Mouse (Mus musculus): ENCODE results near the gene Tmem163. TPM values are rescaled to one million over a fixed set of nuclear protein-coding genes. Genes with fewer than 3 reads are reported as not detected.
A peak's percentile ranks its signal among the peaks of the same experiment; 100 is the strongest.

Tmem163 gene
- 0.82 and 0.94 TPM in 2 replicates for total RNA-seq (2021)
- long read RNA-seq, experiment 1, result 0 reads
- long read RNA-seq, experiment 2, partial matches to known transcripts, result 0 of 1 reads
- long read RNA-seq, experiment 2, other reads (novel, unspliced or antisense), result 0 of 1 reads

DNA sequence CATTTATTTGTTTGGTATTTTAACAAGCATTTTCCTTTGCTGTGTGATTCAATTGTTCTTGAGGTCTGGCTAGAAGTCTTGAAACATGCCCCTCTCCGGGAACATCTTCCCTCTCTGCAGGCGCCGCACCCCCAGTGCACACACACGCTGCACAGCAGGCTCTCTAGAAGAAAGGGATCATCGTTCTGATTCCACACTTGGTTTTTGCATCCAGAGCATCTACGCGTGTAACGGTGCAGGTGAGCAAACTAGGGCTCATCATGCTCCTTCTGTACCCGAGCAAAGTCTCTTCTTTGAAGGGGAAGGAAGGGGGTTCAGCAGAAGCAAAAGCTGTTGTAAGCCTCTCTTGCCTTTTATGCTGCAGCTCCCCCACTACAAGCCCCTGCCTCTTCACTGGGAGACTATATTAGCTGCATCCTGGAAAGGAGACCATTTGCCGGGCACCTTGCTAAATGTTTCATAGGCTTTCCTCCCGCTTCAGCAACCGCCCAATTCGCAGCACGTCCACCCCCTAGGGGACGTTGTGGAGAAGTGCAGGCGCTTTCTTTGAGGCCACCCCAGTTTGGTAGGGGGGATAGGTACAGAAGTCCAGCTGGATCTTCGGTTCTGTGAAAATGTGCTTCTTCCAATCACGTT lies at the start of gene Tmem163:
TSS of gene Tmem163 (minus strand) at position 51 of the 636 bp plus-strand sequence.
- DNase-seq, result peak; percentile 66

DNA sequence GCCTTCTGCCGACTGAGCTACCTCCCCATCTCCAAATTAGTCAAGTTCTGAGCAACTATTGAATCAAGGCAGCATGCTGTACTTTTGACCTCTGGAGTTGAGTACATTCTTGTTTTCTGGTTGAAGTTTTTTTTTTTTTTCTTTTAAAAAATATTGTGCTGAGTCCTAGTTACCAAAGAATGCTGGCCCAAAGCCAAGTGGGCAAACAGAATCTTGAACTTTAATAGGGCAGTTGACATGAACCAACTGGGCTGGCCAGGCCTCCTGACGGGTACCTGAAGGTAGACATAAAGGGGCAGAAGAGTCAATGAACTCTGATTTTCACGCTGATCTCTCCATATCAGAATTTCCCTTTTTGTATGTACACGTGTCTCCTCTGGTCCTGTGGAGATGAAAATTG lies 49.7 kb upstream of the Tmem163 start, which contains the start of gene Acmsd:
TSS of gene Acmsd (plus strand) at position 318 of the 400 bp plus-strand sequence.
- peak; percentile 37 for DNase-seq

DNA sequence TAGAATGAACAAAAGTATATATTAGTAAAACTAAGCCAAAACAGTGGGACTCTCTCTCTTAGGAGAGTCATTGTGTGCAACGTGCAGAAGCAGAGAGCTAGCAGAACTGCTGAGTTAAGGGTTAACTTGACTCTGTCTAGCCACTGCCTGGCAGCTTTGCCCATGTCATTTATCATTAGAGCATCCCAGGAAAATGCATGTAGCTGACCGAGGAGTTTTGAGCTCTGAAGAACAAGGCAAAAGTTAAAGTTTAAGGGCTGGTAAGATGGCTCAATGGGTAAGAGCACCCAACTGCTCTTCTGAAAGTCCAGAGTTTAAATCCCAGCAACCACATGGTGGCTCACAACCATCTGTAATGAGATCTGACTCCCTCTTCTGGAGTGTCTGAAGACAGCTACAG lies 44.2 kb upstream of the Tmem163 start:
- DNase-seq, result no peak

DNA sequence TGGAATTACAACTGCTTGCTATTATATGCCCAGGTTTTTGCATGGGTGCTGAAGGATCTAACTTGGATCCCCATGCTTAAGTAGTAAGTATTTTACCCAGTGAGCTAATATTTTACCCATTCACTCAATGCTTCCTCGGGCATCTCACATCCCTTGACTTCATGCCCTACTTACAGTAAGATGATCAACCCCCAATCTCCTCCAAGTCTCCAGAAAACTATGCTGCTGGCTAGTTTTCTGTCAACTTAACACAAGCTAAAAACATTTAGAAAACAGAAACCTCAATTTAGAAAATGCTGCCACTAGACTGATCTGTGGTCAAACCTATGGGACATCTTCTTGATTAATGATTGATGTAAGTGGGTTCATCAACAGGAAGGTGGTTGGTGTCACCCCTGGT lies 38.9 kb upstream of the Tmem163 start:
- no peak for DNase-seq

DNA sequence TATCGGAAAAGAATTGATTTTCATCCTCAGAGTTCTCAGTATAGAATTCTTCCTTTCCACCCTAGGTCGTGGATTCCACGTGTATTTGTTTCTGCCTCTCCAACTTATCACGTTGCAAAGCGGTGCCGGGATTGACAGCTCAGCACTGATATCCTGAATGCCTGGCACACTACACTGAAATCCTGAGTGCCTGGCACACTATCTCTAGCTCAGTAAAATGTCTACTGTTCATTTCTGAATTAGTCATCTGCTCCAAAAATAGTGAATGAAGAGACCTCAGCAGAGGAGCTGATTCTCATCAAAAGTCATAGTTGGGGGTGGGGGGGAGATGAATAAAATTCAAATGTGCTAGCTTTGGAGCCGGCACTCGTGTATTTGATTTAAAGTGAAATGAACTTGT lies 37.1 kb upstream of the Tmem163 start:
- no peak for DNase-seq

DNA sequence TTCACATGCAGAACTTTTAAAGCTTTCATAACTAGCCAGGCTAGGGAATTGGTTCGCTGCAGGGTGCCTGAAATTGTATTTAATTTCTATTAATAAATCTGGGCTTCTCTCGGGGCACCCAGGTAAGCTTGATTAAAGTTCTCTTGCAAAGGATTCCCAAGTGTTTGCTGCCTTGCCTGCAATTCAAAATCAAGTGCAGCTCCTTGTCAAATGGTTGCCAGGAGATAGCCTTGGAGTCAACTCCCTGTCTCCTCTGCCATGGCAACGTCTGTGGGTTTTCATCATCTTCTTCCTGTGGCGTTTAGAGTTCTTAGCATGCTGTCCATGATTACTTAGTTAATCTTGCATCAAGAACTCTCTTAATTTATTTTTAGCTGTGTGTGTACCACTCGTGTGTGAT lies 26.9 kb upstream of the Tmem163 start:
- no peak for DNase-seq

DNA sequence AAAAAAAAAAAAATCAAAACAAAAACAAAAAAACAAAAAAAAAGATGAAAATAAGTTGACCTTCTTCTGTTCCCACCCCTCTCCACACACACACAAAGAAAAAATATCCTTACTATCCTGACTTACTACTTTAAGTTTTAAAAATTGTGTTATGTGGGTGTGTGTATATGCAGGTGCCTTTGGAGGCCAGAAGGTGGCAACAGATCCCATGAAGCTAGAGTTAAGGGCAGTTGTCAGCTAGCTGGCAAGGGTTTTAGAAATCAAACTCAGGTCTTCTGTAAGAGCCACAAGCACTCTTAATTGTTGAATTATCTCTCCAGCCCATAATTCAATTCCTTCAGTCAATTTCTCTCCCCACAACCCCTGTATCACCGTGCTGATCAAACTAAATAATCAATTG lies 22.8 kb upstream of the Tmem163 start:
- no peak for DNase-seq

DNA sequence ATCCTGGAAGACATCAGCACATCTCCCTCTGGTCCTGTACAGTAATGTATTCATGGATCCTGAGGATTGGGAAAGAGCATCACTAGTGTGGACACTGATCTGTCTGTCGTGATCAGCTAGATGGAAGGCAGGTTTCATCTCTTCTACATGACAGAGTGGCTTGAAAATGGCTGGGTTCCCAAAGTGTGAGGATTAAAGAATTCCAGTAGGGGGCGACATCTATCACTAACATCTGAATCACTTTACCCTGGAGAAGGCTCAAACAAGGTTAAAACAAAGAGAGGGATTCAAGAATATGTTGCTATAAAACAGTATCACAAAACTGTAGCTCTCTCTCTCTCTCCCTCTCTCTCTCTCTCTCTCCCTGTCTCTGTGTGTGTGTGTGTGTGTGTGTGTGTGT lies 17.2 kb upstream of the Tmem163 start:
- DNase-seq, result peak; percentile 12

DNA sequence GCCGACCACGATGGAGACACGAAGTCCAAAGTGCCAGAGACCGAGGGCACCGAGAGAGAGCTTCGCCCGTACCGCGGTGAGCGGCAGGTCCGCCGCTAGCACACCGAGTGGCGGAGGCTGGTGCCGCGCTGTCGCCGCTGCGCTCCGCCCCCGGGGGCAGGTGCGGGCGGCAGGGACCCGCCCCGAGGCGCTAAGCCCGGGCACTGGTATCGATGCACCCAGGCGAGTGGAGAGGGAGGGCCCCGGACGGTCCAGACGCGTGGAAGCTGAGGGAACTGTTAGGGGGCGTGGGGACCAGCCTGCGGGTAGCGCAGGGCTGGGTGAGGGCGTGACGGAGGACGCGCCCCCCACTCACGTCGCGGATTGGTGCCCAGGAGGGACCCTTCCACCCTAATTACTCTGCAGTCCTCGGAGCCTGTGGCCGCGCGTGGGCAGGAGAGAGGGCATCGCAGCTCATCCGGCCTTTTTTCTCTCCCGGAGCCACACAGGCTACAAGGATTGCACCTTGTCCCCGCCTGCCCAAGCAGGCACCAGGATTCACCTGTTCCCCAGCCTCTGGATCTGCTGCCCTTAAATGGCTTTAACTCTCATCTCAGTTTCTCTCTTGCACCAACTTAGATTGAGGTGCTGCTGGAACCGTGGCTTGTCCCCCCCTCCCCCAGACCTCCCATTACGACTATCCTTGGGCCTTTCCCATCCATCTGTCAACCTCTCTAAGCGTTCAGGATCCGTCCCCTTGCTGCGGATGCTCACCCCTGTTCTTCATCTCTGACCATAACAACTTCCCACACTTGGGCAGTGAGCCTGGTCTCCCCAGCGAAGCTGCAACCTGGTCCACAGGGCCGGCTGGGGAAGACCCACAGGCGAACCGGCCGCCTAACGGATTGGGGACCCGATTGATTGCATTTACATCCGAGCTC lies 1.4 kb downstream of the Tmem163 start:
- DNase-seq, result peak; percentile 46

DNA sequence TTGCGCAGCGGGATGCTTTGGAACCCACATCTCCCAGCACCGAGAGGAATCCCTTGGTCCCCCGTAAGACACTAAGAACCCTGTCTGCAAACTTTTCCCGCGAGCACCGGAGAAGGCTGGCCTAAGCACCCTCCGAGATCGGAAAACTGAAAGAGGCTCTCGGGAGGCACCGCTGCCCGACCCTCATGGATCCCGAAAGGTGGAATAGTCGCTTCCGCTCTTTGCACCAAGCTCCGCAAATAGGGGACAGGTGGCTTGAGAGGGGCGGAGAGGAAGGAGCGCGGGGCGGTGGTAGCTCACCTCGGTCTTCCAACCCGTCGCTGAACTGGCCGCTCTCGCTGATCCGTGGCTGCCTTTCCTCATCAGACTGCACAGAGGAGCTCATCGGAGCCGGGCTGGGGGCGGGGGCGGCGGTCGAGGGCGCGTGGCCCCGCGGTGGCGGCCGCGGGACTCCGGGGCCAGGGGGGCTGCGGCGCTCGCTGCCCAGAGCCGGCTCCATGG lies 2.2 kb downstream of the Tmem163 start:
- no peak for DNase-seq

DNA sequence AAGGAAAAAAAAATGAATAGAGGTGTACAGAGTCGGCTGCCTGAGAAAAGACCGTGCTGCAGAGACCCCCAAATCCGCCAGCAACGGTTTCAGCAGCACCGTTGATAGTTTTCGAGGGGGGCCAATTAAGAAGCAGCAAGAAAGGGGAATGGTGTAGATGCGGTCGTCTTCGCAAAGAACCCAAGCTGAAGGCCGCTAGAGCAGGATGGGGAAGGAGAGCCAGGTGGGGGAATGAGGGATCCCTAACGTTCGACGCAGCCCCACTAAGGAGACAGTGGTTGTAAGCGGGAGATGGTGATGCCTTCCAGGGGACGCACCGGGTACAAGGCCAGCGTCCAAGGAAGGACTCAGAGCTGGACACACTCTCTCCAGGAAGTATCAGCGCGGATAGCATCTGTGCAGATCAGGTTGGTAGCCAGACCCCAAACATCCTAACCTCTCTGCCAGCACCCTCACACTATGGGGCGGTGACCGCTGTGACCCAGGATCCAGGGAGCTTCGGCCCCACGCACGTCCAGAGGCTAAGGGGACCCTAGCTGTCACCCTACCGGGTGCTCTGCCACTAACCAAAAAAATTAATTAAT lies 2.7 kb downstream of the Tmem163 start:
- DNase-seq, result no peak

DNA sequence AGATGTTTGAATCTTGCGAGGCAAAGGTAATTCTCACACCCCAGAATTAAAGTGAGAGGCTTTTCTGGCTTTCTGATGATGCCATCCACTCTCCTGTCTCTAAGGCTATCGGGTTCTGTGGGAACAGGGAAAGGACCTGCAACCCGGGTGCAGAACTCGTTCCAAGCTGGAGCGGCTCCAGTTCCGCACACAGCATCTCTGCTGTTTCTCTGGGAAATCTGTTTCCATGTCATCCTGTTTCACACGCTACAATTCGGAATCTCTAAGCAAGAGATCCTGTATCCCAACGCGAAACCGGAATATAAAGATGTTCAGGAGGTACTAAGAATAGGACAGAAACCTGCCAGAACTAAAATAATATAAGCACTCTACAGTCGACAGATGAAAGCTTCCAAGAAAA lies 3.2 kb downstream of the Tmem163 start:
- DNase-seq, result no peak

DNA sequence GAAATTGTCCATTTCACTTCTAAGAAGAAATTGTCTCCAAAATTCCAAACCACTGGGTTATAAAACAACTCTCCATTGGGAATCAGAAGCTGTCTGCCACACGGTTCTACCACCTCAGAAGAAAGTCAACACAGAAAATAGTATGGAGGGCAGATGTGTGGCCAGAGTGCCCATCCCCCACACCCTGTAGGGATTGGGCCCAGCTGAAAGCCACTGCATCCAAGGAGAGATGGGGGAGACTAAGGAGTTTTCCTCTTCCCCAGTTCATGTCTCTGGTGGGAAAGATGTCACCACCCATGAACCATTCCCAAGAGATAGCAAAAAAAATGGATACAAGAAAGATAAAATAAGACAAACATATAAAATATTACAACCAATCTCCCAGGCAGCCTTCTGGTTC lies 4.1 kb downstream of the Tmem163 start:
- DNase-seq, result no peak

DNA sequence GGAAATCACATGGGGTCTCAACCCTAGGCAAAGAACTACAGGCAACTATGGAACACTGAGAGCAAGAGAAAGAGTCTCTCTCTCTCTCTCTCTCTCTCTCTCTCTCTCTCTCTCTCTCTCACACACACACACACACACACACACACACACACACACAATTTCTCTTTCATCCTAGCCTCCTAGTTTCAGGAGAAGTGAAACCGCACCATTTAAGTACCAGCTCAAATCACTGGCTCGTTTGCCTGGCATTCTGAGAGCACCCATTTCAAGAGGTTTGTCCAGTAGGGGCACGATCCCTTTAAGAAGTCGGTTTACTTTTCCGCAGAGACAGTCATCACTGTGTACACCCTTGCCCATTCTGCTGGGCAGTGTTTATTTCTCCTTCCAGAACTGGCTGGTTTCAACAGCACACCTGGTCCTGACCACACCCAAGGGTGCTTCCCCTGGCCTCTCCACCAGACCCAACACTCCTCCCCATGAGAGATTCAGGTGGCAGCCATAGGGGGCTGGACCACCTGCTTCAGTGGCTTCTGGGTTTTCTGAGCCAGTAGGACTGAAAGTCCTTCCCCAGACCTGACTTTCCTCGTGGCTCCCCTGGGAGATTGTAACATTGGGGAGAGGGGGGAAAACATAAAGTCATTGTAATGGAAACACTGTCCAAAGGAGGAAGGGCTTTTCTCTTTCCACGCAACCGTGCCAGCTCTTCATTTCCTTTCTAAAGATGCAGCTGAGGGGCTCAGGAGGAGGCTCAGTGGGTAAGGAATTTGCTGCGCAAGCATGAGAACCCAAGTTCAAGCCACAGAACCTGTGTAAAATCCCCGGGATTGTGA lies 5.9 kb downstream of the Tmem163 start:
- no peak for DNase-seq

DNA sequence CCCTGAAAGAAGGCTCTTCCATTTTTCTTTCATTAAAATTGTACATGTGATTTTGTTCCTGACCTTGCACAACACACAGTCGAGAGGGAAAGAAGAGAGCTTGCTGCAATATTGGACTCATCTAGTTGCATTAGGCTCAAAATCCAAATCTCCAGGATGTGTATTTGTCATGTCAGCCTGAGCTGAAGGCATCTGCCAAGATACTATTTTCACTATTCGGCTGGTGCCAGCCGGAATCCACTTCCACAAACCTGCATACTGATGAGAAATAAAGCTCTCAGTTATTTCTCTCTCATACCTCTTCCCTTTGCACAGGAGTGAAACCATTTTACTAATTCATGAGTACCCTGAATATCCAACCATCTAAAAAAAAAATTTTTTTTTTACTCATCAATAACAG lies 11.2 kb downstream of the Tmem163 start:
- no peak for DNase-seq

DNA sequence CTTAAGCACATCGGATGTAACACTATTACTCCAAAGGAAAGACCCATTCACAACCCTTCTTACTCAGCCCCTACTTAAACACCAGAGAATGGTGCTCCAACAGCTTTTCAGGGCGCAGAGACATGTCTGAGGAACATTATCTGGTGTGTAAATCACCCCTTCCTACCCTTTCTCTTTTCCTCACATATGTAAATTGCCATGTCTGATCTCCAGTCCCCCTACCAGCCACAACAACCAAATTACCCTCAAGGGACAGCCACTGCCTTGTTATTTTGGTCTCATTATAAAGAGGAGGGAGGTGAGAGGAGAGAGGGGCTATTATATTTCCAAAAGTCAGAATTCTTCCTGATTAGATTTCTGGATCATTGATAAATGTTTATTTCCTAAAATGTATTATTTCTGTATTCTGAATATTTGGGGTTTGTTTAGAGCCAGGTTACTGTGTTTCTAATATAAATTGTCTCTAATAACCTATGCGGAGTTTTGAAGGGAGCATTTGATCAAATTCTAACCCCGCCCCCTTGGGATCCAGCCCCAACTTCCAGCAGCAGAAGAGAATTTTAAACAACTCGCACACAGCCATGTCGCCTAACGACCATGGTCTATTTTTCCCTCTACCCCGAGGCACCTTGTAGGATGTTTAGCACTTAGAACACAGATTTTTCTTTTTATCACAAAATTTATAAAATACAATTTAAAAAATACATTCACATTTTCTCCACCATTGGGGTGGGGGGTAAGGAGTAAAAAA lies 12.1 kb downstream of the Tmem163 start:
- DNase-seq, result no peak

DNA sequence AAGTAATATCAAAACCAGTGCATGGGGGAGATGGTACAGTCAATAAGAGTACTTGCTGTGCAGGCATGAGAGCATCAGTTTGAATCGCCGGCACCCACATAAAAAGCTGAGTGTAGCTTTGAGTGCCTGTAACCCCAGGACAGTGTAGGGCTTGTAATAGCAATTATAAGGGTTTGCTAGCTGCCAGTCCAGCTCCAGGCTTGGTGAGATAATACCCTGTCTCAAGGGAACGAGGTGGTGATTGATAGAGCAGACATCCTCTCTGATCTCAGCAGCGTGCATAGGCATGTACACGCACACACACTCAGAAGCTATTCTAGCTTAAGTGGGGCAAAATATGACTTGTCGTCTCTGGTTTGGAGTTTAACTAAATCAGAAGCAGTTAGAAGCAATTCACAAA lies 13.1 kb downstream of the Tmem163 start:
- DNase-seq, result no peak

DNA sequence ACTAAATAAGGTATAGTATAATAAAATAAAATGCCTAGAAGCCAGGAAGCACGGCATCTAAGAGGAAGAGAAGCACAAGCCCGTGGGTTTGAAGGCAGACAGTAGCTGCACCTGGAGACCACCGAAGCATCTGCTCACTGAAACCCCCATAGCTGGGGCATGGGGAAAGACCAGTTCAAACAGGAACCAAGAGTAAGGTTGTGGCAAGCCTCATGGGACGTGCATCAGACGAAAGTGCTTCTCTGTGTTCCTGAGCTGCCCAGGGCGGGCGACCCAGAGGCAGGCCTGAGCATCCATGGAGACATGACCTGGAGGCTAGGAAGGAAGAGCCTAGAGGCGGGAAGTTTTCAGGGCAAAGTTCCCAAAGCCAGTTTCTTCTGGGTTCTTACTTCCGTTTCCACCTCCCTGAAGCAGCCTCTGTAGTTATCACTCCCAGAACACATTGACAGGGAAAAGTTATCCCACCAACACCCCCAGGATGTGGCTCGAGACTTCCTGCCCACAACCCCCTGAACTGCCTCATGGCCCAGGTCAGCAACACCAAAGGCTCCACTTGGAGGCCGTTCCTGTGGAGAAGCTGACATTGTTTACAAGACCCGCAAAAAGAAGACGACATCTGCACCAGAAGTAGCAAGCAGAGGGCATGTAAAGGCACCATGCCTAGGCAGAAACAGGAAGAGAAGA lies 16.8 kb downstream of the Tmem163 start:
- no peak for DNase-seq

DNA sequence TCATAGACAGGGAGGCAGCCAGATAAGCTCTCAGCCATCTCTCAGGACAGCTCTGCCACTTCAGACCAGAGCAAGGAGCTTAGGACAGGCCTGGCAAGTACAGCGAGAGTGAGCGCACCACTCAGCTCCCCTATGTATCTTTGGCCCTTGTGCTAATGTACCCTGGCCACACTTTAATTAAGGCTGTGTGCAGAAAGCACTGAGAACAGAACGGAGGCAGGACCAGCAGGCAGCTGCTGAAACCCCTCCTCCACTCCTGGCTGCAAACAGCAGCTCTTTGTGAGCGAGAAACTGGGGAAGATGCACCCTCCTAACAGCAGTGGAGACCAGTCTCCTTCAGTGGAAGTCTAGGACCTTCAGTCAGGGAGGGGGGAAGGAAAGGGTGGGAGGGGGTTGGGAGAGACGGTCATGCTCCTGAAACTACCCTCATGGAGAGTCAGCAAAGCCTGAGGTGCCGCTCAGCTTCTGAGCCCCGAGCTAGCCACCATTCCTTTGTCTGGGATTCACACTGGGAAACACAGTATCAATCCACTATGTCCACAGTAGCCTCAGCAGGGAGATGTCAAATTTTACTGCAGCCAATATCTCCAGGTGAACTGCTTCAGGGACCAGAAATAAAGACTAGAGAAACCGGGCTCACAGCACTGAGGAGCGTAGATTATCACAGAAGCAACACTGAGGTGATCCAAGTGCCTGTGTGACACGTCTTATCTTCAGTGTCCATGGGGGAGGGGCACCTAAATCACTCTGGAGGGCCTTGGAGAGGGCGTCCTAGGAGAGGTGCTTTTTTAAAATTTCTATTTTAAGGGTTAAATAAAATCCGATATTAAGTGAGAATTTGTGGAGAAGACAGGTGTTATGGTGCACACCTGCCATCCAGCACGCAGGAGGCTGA lies 18.0 kb downstream of the Tmem163 start:
- no peak for DNase-seq

Measured in adrenal gland, postnatal 14 days (tissue).